Mouse (Mus musculus) cerebellum, postnatal 4 days (tissue): ENCODE results near the gene Hist1h2be.
"Not testable (repeated sequence)": the region's sequence is repeated elsewhere in the genome, so short reads cannot be mapped to it uniquely, and the experiment has no call there.

Experiments used
- DNase-seq, 2 experiments: peaks; one replicate each; pipeline ENCODE4 v3.0.0; 2022; ENCODE audit warnings: low spot score in 2 of 2, mixed read lengths in 1 of 2

The Hist1h2be gene

GRCm38 (mm10) chr13:23551146-23551834, 69.6 kb downstream of the Hist1h2be start, which contains the start of gene Hist1h4f:
Hist1h4f (minus strand) TSS chr13:23551648.
- peak; percentile 65 to 88 for DNase-seq

GRCm38 (mm10) chr13:23550761-23551145, 70.2 kb downstream of the Hist1h2be start:
- no peak for DNase-seq

GRCm38 (mm10) chr13:23546694-23547093, 74.2 kb downstream of the Hist1h2be start:
- DNase-seq = no peak

- DNase-seq = not testable (repeated sequence)
These were observed 76.2 kb downstream of the Hist1h2be start for GRCm38 (mm10) chr13:23544787-23545120.

- peak in 1 of 2 experiments; percentile 57 for DNase-seq
These were observed 76.7 kb downstream of the Hist1h2be start, which contains the start of gene Hist1h3f for GRCm38 (mm10) chr13:23543965-23544786. Hist1h3f (plus strand) TSS chr13:23544052.

GRCm38 (mm10) chr13:23542999-23543607, 77.8 kb downstream of the Hist1h2be start, which contains the start of gene Hist1h2bh:
Hist1h2bh (minus strand) TSS chr13:23543392.
- DNase-seq = not testable (repeated sequence)

GRCm38 (mm10) chr13:23542225-23542980, 78.5 kb downstream of the Hist1h2be start:
- not testable (repeated sequence) for DNase-seq

GRCm38 (mm10) chr13:23541497-23541896, 79.4 kb downstream of the Hist1h2be start:
- DNase-seq = no peak

- DNase-seq = not testable (repeated sequence)
These were observed 81.1 kb downstream of the Hist1h2be start for GRCm38 (mm10) chr13:23539821-23540220.

- no peak for DNase-seq
These were observed 82.7 kb downstream of the Hist1h2be start for GRCm38 (mm10) chr13:23538249-23538648.

GRCm38 (mm10) chr13:23537006-23537710, 83.8 kb downstream of the Hist1h2be start:
- no peak for DNase-seq

- no peak for DNase-seq
These were observed 84.7 kb downstream of the Hist1h2be start for GRCm38 (mm10) chr13:23536076-23536822.

- peak; percentile 72 to 84 for DNase-seq
These were observed 85.5 kb downstream of the Hist1h2be start, which contains the start of gene Hist1h3g for GRCm38 (mm10) chr13:23535137-23536075. Hist1h3g (plus strand) TSS chr13:23535422.

- no peak for DNase-seq
These were observed 86.4 kb downstream of the Hist1h2be start for GRCm38 (mm10) chr13:23534368-23535131.
